ENCODE assay signal across 17 mouse cellular contexts in the genomic region with DNA sequence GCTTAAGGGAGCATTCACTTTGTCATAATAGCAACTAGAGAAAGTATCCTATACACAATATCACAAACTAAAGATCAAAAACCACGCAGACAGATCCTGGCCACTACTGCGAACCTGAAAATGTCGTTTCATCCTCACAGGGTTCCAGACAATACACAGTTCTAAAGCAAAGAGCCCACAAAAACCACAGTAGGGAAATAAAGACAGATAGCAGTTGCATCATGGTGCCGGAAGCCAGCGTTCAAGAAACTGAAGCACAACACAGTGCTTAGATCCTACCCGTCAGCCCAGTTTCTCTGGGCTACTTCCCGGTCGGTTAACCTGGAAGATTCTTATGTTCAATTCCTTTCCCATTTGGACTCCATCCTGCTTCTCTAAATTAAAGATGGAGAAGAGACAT.
DNase-seq lines count a peak whose midpoint lies in the region; ATAC-seq lines count a peak whose summit lies in the region.
"Had no signal": no experiment of that assay in that cellular context is flagged by ENCODE, and none has a peak within 500 bp of the region (broad histone marks: within the 10 kb centered on the region; RNA-seq: fewer than 3 reads in every experiment).

No protein-coding gene starts in this region.

- peak overlapping the region; percentile 12 for H3K4me2 ChIP-seq in liver, embryonic 12.5 days
- no peak overlapping the region for H3K4me2 ChIP-seq in hindbrain, embryonic 16.5 days (ENCODE audit: low read length)
- H3K4me2 ChIP-seq: midbrain, embryonic 15.5 days; neural tube, embryonic 15.5 days had no signal

- no peak for ATAC-seq in liver, embryonic 12.5 days
- no peak for ATAC-seq in hindbrain, embryonic 16.5 days
- ATAC-seq: hindbrain, postnatal 0 days; midbrain, embryonic 15.5 days had no signal

- H3K27ac ChIP-seq in liver, embryonic 12.5 days = no peak overlapping the region
- no peak overlapping the region for H3K27ac ChIP-seq in hindbrain, embryonic 16.5 days (ENCODE audit: low read depth, low read length)
- H3K27ac ChIP-seq: forebrain, embryonic 10.5 days; hindbrain, postnatal 0 days; midbrain, embryonic 15.5 days; neural tube, embryonic 15.5 days had no signal

- H3K27me3 ChIP-seq in liver, embryonic 12.5 days (replicated peaks) = no peaks in the 10 kb centered on the region
- no peaks in the 10 kb centered on the region for H3K27me3 ChIP-seq in hindbrain, embryonic 16.5 days (replicated peaks; ENCODE audit: control insufficient read depth, insufficient read depth, low read length)
- H3K27me3 ChIP-seq: midbrain, embryonic 15.5 days; neural tube, embryonic 15.5 days had no signal

- H3K9me3 ChIP-seq in liver, embryonic 12.5 days (replicated peaks) = no peaks in the 10 kb centered on the region
- H3K9me3 ChIP-seq in hindbrain, embryonic 16.5 days (ENCODE audit: control insufficient read depth, low read length) = no peaks in the 10 kb centered on the region
- H3K9me3 ChIP-seq: forebrain, embryonic 10.5 days; midbrain, embryonic 15.5 days; neural tube, embryonic 15.5 days had no signal

- H3K9ac ChIP-seq in liver, embryonic 12.5 days = no peak overlapping the region; the same call in 1 of the 2 replicates
- no peak overlapping the region for H3K9ac ChIP-seq in hindbrain, embryonic 16.5 days (ENCODE audit: low read depth, low read length)
- H3K9ac ChIP-seq: midbrain, embryonic 15.5 days; neural tube, embryonic 15.5 days had no signal

- peaks cover 31% of the 10 kb centered on the region for H3K4me1 ChIP-seq in liver, embryonic 12.5 days
- no peaks in the 10 kb centered on the region for H3K4me1 ChIP-seq in hindbrain, embryonic 16.5 days (ENCODE audit: control insufficient read depth, insufficient read depth, low read depth, low read length)
- H3K4me1 ChIP-seq: forebrain, embryonic 10.5 days; midbrain, embryonic 15.5 days; neural tube, embryonic 15.5 days had no signal

- H3K36me3 ChIP-seq in liver, embryonic 12.5 days = no peaks in the 10 kb centered on the region
- H3K36me3 ChIP-seq in hindbrain, embryonic 16.5 days (ENCODE audit: control insufficient read depth, insufficient read depth, low read length) = no peaks in the 10 kb centered on the region
- H3K36me3 ChIP-seq: forebrain, embryonic 10.5 days; midbrain, embryonic 15.5 days; neural tube, embryonic 15.5 days had no signal

- H3K4me3 ChIP-seq in liver, embryonic 12.5 days = no peak overlapping the region
- H3K4me3 ChIP-seq in hindbrain, embryonic 16.5 days (ENCODE audit: low read length) = no peak overlapping the region
- H3K4me3 ChIP-seq: forebrain, embryonic 10.5 days; midbrain, embryonic 15.5 days; neural tube, embryonic 15.5 days had no signal

- 22% methylated on average over 8 of the region's 8 CpGs for WGBS in liver, embryonic 12.5 days (ENCODE audit: insufficient replicate concordance)
- WGBS in hindbrain, embryonic 16.5 days = 89% methylated on average over 8 of the region's 8 CpGs

- DNase-seq in lung, postnatal 36 days = peak; percentile 12
- no peak for DNase-seq in lung, postnatal 14 days
- peak; percentile 81 for DNase-seq in naive thymus-derived CD4-positive, alpha-beta T cell, adult 2 months (ENCODE audit: low read depth)
- no peak for DNase-seq in ovary, postnatal 36 days (ENCODE audit: low spot score)
- no peak for DNase-seq in kidney, postnatal 14 days
- no peak for DNase-seq in gastrocnemius, adult 18-20 months (ENCODE audit: low spot score)
- DNase-seq: adrenal gland, postnatal 14 days; cerebellum, adult 2 months; kidney, postnatal 25 days; lung, adult 2 months; right cerebral cortex, postnatal 14 days had no signal

Comparison
In these comparisons a context has a peak if more than half of its experiments do, and no peak if none do; other contexts are left out.
1. DNase-seq: peak in lung, postnatal 36 days (single experiment) and naive thymus-derived CD4-positive, alpha-beta T cell, adult 2 months (single experiment); none in lung, postnatal 14 days (single experiment), ovary, postnatal 36 days (single experiment), kidney, postnatal 14 days (single experiment) and gastrocnemius, adult 18-20 months (single experiment).